Mouse (Mus musculus) T-helper 17 cell (primary cell): ENCODE data around the gene Scai.
"Not testable (repeated sequence)": the region's sequence is repeated elsewhere in the genome, so short reads cannot be mapped to it uniquely, and the experiment has no call there.

ENCODE experiments used
- in situ Hi-C, 2 experiments: fragments of 300-600 bp; cut with MboI, MseI; formaldehyde crosslinking; loops; 1 replicate in 1 of 2; 2 replicates in 1 of 2; pipeline ENCODE4 v1.15.1; 2025; ENCODE audit warnings: high pct_unique_total_duplicates in 2 of 2

Gene Scai

DNA sequence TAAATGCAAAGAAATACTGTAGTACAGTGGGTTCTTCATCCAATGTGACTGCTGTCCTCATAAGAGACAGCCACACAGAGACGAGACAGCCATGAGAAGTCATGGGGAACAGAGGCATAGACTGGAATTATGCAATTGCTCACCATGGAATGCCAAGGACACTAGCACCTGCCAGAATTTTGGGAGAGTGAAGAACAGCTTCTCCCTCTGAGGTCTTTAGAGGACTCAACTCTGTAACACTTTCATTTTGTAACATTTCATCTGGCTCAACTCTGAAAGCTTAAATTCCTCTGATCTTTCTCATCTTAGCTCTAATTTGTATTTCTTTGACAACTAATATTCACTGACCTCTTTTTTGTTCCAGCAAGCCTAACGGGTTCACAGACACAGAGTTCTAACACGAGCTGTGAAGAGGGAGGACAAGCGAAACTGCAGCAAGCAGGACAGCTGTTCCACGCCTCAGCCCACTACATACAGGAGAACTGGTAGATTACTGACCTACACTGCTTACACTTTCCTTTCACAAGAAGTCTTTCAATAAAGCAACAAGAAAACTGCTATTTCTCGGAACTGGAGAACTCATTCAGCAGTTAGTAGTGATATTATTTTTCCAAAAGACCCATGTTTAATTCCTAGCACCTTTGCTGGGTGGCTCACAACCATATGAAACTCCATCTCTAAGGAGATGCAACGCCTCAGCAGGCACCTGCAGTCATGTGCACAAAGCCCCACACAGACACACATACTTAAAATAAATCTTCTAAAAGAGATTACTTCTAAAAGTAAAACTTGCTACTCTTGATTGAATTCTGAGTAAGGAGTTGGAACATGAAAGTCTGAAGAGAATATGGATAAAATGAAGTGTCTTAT lies 49.7 kb downstream of the Scai start:
- in situ Hi-C loops: no loop called here

DNA sequence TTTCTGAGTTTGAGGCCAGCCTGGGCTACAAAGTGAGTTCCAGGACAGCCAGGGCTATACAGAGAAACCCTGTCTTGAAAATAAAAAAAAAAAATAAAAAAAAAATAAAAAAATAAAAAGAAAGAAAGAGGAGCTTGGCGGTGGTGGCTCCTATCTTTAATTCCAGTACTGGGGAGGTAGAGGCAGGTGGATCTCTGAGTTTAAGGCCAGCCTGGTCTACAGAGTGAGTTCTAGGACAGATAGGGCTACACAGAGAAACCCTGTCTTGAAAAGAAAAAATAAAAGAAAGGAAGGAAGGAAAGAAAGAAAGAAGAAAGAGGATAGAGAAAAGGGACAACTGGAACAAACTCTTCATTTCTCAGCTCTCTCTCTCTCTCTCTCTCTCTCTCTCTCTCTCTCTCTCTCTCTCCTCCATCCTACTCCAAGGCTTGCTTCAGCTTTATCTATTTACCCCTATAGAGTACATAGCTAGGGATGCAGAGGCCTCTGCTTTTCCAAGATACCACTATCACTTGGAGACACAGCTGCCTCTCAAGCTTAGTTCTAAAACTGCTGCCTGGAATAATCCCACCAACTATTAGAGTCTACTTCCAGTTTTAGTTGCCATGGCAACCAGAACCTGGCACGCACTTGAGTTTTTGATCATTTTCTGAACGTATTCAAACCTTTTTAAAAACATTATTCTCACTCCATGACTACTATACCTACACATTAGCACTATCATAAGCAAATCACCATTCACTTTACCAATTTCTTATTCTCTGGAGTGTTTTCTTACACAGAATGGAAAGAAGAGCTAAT lies 60.8 kb downstream of the Scai start:
- in situ Hi-C loops: no loop called here

DNA sequence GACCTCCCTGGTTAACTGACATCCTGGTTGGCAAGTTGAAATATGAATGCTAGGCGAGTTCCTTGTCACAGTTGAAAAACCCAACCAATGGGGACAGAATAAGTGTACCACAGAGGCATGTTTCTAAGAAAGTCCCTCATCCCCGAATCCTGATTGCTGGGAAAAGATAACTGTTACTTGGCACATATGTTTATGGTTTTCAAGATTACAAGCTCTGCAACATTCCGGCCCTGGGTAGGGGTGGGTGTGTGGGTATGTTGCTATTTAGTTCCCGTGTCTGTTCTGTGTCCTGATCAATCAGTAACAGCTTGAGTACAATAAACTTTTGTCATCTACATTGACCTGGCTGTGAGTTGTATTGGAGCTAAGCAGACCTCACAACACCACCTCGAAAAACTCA lies 66.4 kb downstream of the Scai start:
- in situ Hi-C loops: no loop called here

DNA sequence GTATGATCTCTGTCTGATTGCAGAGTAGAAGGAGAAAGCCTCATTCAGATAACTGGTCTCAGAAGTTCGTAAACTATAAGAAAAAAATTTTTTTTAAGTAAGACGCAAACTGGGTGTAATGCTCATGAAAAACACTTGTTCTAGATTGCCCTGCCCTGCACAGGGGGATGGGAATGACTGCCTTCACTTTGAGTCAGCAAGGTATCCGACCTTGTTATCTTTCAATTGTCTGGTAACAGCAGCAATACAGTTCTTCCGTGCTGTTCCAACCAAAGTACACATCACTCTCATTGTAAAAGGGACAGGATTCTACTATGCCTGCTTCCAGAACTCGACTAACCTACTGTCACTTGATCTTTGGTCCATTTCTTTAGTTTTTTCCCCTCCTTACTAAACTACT lies 69.4 kb downstream of the Scai start:
- in situ Hi-C loops: no loop called here

DNA sequence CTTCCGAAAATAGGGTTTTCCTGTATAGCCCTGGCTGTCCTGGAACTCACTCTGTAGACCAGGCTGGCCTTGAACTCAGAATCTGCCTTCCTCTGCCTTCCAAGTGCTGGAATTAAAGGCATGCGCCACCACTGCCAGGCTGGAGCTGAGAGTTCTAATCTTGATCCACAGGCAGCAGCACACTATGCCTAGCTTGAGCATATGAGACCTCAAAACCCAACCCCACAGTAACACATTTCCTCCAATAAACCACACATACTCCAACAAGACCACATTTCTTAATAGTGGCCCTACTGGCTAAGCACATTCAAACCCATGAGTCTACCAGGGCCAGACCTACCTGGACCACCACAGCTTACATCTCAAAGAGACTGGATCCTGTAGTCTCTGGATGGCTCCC lies 74.0 kb downstream of the Scai start:
- in situ Hi-C loops: no loop called here

DNA sequence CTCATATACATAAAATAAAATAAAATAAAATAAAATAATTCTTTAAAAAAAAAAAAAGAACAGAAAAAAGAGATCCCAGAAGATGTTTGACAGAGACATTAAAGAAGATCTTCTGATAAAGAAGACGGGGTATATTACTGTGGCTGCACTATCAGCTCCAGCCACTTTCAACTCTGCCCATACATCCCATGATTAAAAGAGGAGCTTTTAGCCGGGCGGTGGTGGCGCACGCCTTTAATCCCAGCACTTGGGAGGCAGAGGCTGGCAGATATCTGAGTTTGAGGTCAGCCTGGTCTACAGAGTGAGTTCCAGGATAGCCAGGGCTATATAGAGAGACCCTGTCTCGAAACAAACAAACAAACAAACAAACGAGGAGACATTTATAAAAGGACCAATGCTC lies 76.4 kb downstream of the Scai start:
- in situ Hi-C loops: no loop called here

DNA sequence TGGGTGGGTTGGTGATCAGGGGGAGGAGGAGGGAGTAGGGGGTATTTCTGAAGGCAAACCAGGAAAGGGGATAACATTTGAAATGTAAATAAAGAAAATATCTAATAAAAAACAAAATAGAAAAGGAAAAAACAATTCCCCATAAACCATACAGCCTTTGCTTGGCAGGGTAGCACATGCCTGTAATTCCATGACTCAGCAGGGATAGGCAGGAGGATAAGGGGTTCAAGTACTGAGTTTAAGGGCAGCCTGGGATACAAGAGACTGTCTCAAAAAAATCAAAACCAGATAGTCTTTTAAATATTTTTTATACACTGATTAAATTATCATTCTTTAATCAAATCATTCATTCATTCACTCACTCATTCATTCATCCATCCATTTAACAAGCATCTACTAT lies 80.0 kb downstream of the Scai start:
- in situ Hi-C loops: no loop called here

DNA sequence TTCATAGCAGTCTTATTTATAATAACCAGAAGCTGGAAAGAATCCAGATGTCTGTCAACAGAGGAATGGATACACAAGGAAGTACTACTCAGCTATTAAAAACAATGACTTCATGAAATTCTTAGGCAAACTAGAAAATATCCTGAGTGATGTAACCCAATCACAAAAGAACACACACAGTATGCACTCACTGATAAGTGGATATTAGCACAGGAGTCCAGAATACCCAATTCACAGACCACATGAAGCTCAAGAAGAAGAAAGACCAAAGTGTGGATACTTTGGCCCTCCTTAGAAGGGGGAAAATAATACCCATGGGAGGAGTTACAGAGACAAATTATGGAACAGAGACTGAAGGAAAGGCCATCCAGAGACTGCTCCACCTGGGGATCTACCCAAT lies 80.8 kb downstream of the Scai start:
- in situ Hi-C loops: not testable (repeated sequence)

DNA sequence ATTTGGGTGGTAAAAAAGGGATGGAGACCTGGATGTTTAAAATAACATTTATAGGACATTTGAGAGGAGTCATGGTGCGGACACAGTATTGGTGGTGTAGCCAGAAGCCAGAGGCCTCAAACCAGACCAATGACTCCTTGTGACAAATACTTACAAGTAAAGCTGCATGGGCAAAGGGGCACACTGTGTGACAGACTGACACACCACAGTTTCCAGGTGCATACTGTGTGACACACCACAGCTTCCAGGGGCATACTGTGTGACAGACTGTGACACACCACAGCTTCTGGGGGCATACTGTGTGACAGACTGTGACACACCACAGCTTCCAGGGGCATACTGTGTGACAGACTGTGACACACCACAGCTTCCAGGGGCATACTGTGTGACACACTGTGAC lies 90.6 kb downstream of the Scai start:
- in situ Hi-C loops: loop anchor here in 1 of 2 experiments (25.0 kb wide), 1 partner anchor 262 kb away; no protein-coding TSS in a partner anchor

DNA sequence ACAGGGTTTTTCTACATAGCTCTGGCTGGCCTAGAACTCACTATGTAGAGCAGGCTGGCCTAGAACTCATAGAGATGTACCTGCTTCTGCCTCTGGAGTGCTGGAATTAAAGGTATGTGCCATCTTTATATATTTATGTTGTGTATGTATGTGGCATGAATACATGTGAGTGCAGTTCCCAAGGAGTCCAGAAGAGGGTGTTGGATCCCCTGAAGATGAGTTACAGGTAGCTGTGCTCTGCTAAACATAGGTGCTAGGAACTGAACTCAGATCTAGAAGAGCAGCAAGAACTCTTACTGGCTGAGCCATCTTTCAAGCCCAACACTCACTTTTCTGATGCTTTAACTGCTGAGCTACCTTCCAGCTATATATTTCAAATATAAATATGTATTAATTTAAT lies 92.5 kb downstream of the Scai start:
- in situ Hi-C loops: loop anchor here in 1 of 2 experiments (25.0 kb wide), 1 partner anchor 264 kb away; no protein-coding TSS in a partner anchor

DNA sequence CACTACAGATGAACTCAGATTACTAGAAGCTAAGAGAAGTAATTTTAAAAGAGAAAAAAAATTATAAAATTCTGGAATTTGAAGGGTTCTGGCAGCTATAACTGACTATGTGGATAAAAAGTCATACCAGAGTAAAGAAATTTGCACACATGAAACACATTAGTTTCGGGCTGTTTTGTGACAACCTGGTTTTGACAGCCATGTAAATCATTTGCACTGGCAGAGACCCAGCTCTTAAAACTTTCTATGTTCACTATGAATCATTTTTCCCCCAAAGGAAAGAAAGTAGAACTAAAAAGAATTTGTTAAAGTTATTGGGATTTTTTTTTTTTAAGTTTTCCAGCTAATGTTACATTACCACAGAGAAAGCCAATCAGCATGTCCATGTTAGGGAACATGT lies 98.6 kb downstream of the Scai start:
- in situ Hi-C loops: loop anchor here in 1 of 2 experiments (25.0 kb wide), 1 partner anchor 270 kb away; no protein-coding TSS in a partner anchor

DNA sequence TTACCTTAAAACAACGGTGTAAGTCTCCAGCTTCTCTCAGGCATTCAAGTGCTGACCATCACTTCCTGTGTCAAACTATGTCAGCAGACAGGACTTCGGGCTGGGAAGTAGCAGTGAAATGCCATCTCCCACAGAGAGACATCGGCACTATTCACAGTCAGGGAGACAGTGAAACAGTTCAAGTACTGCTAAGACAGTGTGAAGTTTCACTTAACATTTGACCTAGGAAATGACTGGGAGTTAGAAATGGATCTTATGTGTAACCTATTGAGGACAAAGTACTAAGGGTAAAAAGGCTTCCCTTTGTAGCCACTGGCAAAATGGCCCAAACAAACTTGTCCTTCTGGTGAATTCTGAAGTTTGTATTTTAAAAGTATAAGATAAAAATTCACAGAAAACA lies 107.8 kb downstream of the Scai start:
- in situ Hi-C loops: loop anchor here in 1 of 2 experiments (25.0 kb wide), 1 partner anchor 280 kb away; no protein-coding TSS in a partner anchor

DNA sequence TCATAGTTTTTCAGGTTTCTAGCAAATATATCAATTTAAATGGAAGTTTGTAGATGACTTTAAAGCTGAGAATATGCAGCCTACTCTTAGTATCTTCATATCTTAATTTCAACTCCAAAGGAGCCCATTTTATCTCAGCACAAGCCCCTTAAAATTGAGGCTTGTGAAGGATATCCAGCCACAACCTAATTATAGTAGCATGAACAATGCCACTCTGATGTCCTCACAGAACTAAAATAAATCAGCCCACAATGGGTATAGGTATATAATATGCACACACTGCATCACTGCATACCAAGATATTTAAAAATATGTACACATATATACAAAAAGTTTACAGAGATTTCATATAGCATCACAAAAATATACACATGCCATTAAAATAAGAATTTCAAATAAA lies 119.9 kb downstream of the Scai start:
- in situ Hi-C loops: no loop called here

DNA sequence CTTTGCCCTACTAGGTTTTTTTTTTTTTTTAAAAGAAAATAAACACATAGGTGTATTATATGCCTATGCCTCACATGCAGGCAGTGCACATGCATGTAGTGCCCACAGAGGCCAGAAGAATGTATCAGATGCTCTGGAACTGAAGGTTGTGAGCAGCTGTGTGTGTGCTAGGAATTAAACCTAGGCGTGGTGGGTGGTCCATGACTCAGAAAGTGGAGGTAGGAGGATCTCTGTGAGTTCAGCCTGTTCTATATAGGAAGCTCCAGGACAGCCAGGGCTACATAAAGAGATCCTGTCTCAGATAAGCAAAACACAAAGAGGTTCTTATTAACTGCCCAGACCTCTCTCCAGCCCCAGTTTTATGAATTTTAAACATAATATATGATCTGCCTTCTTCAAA lies 121.4 kb downstream of the Scai start:
- in situ Hi-C loops: no loop called here

DNA sequence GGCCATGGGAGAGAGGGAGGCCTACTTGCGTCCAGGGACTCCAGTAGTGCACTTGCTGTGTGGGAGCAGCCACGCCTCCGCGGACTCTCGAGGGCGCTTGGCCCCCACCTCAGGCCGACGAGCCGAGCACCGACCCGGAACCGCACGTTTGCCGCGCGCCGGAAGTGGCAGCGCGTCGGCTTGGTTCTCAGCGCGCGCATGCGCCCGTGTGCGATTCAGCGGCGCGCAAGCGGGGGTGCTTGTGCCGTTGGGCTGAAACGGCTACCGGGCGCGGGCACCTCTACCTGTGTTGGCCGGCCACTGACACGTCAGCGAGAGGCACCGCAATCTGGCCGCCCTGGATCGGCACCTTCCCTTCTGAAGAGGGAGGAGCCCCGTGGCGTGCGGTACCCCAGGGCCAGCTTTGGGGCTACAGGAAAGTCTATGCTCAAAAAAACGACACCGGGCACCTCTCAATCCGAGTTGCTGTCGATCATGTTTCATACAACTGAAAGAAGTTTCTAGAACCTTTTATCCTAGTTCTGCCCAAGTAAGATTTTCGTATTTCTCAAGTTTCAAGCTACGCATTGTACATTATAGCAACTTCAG lies 125.0 kb downstream of the Scai start, which contains the start of gene Golga1:
Golga1 (minus strand) TSS at position 142 of the 588 bp plus-strand sequence.
- in situ Hi-C loops: no loop called here

DNA sequence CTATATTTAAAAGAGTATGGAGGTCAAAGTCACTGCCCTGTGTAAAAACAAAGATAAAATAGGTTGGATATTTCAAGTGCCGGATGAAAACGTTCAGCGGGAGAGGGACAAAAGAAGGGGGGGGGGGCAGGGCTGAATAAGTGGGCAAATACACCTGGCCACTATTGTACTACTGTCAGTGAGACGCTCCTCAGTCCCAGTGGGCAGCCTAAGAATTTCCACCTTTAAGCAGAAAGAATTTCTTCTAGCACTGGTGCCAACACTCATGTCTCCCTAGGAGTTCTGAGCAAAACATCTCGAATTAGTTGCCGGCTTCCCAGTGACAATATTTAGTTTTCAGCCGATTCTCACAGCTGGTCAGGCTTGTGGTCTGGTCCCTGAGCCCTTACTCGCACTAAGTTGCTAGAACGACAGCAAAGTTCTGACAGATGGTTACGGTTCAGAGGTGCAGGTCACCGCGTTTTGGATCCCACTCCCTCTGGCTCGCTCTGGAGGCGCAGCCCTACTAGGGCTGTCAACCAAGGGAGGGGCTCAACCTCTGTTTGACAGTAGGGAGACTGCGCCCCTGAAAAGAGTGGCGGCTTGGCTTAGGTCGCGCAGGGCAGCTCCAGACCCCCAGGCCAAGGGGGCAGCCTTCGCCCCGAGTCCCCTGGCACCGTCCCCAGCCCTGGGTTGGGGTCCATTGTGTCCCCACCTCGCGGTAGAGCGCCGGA lies 125.7 kb downstream of the Scai start:
- in situ Hi-C loops: no loop called here

DNA sequence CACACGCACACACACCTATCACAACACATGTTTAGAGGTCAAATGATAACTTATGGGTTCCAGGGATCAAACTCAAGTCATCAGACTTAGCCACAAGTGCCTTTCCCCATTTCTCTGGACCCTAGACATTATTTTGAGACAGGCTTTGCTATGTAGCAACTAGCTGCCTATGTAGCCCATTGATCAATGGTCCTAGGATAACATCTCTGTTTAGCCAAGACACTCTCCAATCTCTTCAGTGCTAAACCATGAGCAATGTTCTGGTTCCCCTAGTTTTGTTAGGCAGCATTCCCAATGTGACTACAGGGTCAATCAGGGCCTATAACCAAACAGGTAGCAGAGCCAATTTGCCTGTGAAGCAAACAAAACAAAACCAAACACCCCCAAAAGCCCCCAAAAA lies 142.0 kb downstream of the Scai start:
- in situ Hi-C loops: no loop called here

DNA sequence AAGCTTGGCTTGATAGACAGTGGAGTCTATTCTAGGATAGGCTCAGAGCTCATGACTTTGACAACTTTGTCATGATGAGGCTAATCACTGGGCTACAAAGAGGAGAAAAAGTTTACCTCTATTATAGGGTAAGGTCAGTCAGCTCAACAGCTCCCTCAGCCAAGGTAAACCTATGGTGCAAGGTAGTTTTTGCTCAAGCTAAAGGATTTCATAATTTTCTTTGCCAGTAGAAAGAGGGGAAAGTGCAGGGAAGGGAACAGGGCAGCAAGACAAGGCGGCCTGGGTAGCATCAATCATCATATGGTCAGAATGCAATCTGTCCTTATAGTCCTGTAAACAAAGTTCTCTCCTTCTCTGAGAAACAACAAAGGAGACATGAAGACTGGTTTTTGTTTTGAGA lies 150.3 kb downstream of the Scai start:
- in situ Hi-C loops: no loop called here

DNA sequence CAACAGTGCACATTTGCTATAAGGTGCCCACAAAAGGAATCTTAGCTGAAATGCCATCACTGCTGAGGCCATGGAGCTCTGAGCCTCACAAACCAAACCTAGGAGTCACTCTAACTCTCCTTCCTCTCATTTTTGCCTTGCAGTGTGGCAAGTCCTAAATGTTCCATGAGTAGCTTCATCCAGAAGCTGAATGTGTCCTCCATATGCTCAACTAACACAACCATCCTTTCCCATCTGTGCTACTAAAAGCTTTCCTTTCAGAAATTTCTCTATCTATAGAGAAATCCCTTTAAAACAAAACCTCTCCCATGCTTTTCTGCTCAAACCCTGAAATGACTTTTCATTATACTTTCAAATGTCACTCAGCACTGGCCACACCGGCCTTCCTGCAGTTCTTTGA lies 158.9 kb downstream of the Scai start:
- in situ Hi-C loops: no loop called here

DNA sequence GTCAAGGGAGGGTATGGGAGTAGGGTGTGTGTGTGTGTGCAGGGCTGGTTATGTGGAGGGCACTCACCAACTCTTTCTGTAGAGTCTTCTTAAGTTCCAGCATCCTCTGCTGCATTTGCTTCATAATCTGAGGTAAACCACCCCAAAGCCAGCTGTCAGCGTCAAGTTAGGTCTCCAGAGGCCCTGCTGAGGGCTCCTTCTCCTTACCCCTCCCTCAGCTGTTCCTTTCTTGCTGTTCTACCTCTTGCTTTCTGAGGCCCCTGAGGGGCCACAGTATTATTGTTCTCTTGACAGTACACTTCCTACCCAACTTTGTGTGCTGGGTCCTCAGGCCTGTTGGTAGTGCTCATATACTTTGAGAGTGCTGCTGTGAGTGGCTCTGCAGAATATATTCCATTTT lies 170.5 kb downstream of the Scai start:
- in situ Hi-C loops: no loop called here

DNA sequence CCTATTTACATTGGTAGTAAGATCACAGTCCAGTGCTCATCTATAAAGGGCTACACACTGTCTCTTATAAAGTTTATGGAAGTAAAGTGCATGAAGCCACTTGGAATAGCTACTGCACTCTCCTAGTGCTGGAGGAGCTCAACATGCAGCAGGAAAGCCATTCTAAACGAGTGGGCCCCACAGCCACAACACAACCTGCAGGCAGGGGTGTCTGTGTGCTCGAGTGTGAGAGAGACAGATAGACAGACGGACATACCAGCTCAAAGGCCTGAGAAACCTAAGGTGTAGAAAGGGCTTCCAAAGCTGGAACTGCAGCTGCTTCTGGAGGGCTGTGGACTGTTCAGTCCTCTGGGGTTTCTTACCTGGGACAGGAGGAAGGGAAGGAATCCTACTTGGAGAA lies 174.0 kb downstream of the Scai start:
- in situ Hi-C loops: no loop called here
